Mouse (Mus musculus) lung, embryonic 14.5 days (tissue): ENCODE data around the gene 8030474K03Rik. TPM values are rescaled to one million over a fixed set of nuclear protein-coding genes. Genes with fewer than 3 reads are reported as not detected.

ENCODE experiments used
- ATAC-seq: fragments of 200-750 bp; cut with Nextera tagmentation; 2 replicates; pipeline ENCODE4 v1.8.0; 2017; ENCODE audit warnings: mild to moderate bottlenecking, moderate TSS enrichment, moderate library complexity; ENCODE audit not compliant: insufficient read depth
- DNase-seq: peaks from one replicate; pipeline ENCODE4 v3.0.0-alpha.2; 2015
- H3K27ac ChIP-seq: fragments of 300-500 bp; sonication (generic); 2 replicates; pipeline ENCODE4 v1.5.1; 2014; ENCODE audit warnings: low read depth, mild to moderate bottlenecking, moderate library complexity
- H3K27me3 ChIP-seq: fragments of 300-500 bp; sonication (generic); 2 replicates; pipeline ENCODE4 v1.6.1; 2014; ENCODE audit warnings: low read length, control low read depth; ENCODE audit not compliant: insufficient read depth
- H3K36me3 ChIP-seq: fragments of 300-500 bp; sonication (generic); 2 replicates; pipeline ENCODE4 v1.6.1; 2014; ENCODE audit warnings: control low read depth; ENCODE audit not compliant: insufficient read depth
- H3K4me1 ChIP-seq: fragments of 300-500 bp; sonication (generic); 2 replicates; pipeline ENCODE4 v1.6.1; 2014; ENCODE audit warnings: antibody characterized with exemption, control low read depth; ENCODE audit not compliant: insufficient read depth
- H3K4me2 ChIP-seq: fragments of 300-500 bp; sonication (generic); 2 replicates; pipeline ENCODE4 v1.6.1; 2014; ENCODE audit warnings: mild to moderate bottlenecking
- H3K4me3 ChIP-seq: fragments of 300-500 bp; sonication (generic); 2 replicates; pipeline ENCODE4 v1.5.1; 2014; ENCODE audit warnings: low read depth, low read length
- H3K9ac ChIP-seq: fragments of 300-500 bp; sonication (generic); 2 replicates; pipeline ENCODE4 v1.6.1; 2014
- H3K9me3 ChIP-seq: fragments of 300-500 bp; sonication (generic); 2 replicates; pipeline ENCODE4 v1.6.1; 2016; ENCODE audit warnings: low read depth, low read length, control low read depth
- CTCF ChIP-seq: IDR thresholded peaks from 2 replicates; pipeline ENCODE4 v1.5.1; 2016; ENCODE audit warnings: antibody characterized with exemption, low read depth
- WGBS: fragments of 180-500 bp; shearing (Covaris S2); extraction: QIAGEN DNeasy Blood & Tissue Kit; methylation state at CpG from one replicate; pipeline ENCODE4 v1.1.7; 2014; 5-methylcytosine and 5-hydroxymethylcytosine counted together
- polyA plus RNA-seq: library from polyadenylated mRNA; unstranded; fragments of >200 nt; fragmentation: Nextera tagmentation; extraction: Ambion mirVana; gene quantifications from 2 replicates; pipeline ENCODE4 v1.2.1, GENCODE M21; 2014

The 8030474K03Rik gene
- not detected in 2 replicates for polyA plus RNA-seq

DNA sequence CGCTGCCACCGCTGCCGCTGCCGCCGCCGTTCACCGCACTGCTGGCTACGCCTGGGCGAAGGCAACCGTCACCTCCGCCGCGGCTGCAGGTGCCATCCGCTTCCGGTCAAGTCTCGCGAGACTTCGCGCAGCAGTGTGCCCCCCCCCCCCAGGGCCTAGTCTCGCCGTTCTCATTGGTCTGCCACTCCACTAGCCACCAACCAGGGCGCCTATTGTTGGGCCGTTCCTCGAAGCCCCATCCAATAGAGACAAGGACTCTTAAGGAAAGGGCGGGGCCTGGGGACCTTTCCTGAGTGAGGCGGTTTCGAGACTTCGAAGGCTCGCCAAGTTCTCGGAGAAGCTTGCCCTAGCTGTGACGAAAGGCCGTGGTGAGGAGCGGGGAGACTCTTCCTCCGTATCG, at the start of gene 8030474K03Rik, which contains the start of gene Gm4779:
8030474K03Rik (plus strand) TSS at position 315 of the 400 bp plus-strand sequence.
Gm4779 (minus strand) TSS at position 82 of the 400 bp plus-strand sequence.
- Histone ChIP-seq H3K4me1 (no peaks in the 10 kb centered on the region), H3K9me3 (no peaks in the 10 kb centered on the region; the same call in 1 of the 2 replicates), H3K36me3 (no peaks in the 10 kb centered on the region), H3K27me3 (no peaks in the 10 kb centered on the region), H3K4me3 (no peak within 1 kb of the TSS), H3K4me2 (no peak within 1 kb of the TSS), H3K27ac (no peak within 1 kb of the TSS), H3K9ac (no peak within 1 kb of the TSS)
- DNase-seq (no peak), ATAC-seq (no peak)
- 89% methylated on average over 32 of the region's 35 CpGs for WGBS
- TF ChIP-seq CTCF, result no peak

DNA sequence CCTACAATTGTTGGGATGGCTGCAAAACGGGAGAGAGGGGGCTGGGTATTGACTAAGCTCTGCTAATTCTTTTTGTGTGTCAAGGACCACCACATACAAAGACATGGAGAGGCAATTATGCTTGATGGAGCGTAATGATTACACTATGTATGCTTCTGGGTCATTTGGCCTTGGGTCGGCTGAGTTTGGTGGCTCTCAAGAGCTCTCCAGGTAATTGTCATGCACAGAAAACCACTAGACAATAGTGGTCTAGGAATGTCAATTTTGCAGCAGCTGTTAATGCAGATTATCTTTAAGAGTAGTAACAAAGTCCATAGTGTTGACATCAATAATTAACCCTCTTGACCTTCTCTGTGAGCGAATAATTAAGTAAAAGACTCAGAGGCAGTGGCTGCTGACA, 44.3 kb upstream of the 8030474K03Rik start:
- Histone ChIP-seq H3K9me3 (no peaks in the 10 kb centered on the region), H3K27me3 (no peaks in the 10 kb centered on the region), H3K9ac (no peak overlapping the region), H3K36me3 (no peaks in the 10 kb centered on the region), H3K4me3 (no peak overlapping the region), H3K27ac (no peak overlapping the region), H3K4me1 (no peaks in the 10 kb centered on the region), H3K4me2 (no peak overlapping the region)
- WGBS, result 63% methylated on average over 4 of the region's 4 CpGs
- DNase-seq (no peak), ATAC-seq (no peak)
- TF ChIP-seq CTCF, result no peak

- 39% methylated on average over 5 of the region's 5 CpGs for WGBS
These were observed 40.0 kb upstream of the 8030474K03Rik start for GRCm38 (mm10) chrX:101754478-101754877.

GRCm38 (mm10) chrX:101764621-101765020, 29.8 kb upstream of the 8030474K03Rik start:
- H3K4me1 ChIP-seq, result no peaks in the 10 kb centered on the region
- no peak for DNase-seq
- H3K4me3 ChIP-seq, result no peak overlapping the region
- TF ChIP-seq CTCF, result no peak
- 57% methylated on average over 5 of the region's 5 CpGs for WGBS
- no peaks in the 10 kb centered on the region for H3K9me3 ChIP-seq
- no peaks in the 10 kb centered on the region for H3K27me3 ChIP-seq
- H3K4me2 ChIP-seq, result no peak overlapping the region
- H3K27ac ChIP-seq, result no peak overlapping the region
- no peak overlapping the region for H3K9ac ChIP-seq
- H3K36me3 ChIP-seq, result no peaks in the 10 kb centered on the region
- no peak for ATAC-seq

More at GRCm38 (mm10) chrX:101754478-101754877, 40.0 kb upstream of the 8030474K03Rik start:
- H3K4me1 ChIP-seq, result no peaks in the 10 kb centered on the region
- H3K27ac ChIP-seq, result no peak overlapping the region
- no peak overlapping the region for H3K4me2 ChIP-seq
- no peaks in the 10 kb centered on the region for H3K36me3 ChIP-seq
- TF ChIP-seq CTCF, result no peak
- DNase-seq (peak; percentile 32), ATAC-seq (no peak)
- no peak overlapping the region for H3K4me3 ChIP-seq
- no peaks in the 10 kb centered on the region for H3K27me3 ChIP-seq
- H3K9ac ChIP-seq, result no peak overlapping the region
- no peaks in the 10 kb centered on the region for H3K9me3 ChIP-seq

GRCm38 (mm10) chrX:101765111-101765510, 29.3 kb upstream of the 8030474K03Rik start:
- no peaks in the 10 kb centered on the region for H3K4me1 ChIP-seq
- ATAC-seq (no peak), DNase-seq (no peak)
- no peaks in the 10 kb centered on the region for H3K36me3 ChIP-seq
- no peak overlapping the region for H3K4me2 ChIP-seq
- no peak overlapping the region for H3K4me3 ChIP-seq
- H3K27ac ChIP-seq, result no peak overlapping the region
- no peak overlapping the region for H3K9ac ChIP-seq
- H3K27me3 ChIP-seq, result no peaks in the 10 kb centered on the region
- H3K9me3 ChIP-seq, result no peaks in the 10 kb centered on the region
- 71% methylated on average over 4 of the region's 4 CpGs for WGBS
- TF ChIP-seq CTCF, result no peak

- H3K9me3 ChIP-seq, result no peaks in the 10 kb centered on the region
- no peaks in the 10 kb centered on the region for H3K36me3 ChIP-seq
- no peak overlapping the region for H3K4me3 ChIP-seq
- H3K27ac ChIP-seq, result no peak overlapping the region
- no peak overlapping the region for H3K9ac ChIP-seq
- no peaks in the 10 kb centered on the region for H3K27me3 ChIP-seq
- no peak for DNase-seq
- WGBS, result 30% methylated on average over 7 of the region's 7 CpGs
- no peak overlapping the region for H3K4me2 ChIP-seq
- no peaks in the 10 kb centered on the region for H3K4me1 ChIP-seq
- TF ChIP-seq CTCF, result no peak
- ATAC-seq, result no peak
These were observed 27.2 kb upstream of the 8030474K03Rik start for GRCm38 (mm10) chrX:101767280-101767679.

- H3K4me2 ChIP-seq, result no peak overlapping the region
- DNase-seq, result no peak
- no peaks in the 10 kb centered on the region for H3K4me1 ChIP-seq
- H3K4me3 ChIP-seq, result no peak overlapping the region
- 50% methylated on average over 2 of the region's 2 CpGs for WGBS
- no peaks in the 10 kb centered on the region for H3K27me3 ChIP-seq
- no peaks in the 10 kb centered on the region for H3K36me3 ChIP-seq
- no peak overlapping the region for H3K9ac ChIP-seq
- no peaks in the 10 kb centered on the region for H3K9me3 ChIP-seq
- no peak overlapping the region for H3K27ac ChIP-seq
- no peak for TF ChIP-seq CTCF
- no peak for ATAC-seq
These were observed 25.0 kb upstream of the 8030474K03Rik start for GRCm38 (mm10) chrX:101769478-101769877.

- no peak overlapping the region for H3K9ac ChIP-seq
- 44% methylated on average over 3 of the region's 3 CpGs for WGBS
- no peaks in the 10 kb centered on the region for H3K36me3 ChIP-seq
- no peak overlapping the region for H3K27ac ChIP-seq
- no peaks in the 10 kb centered on the region for H3K9me3 ChIP-seq
- no peak for TF ChIP-seq CTCF
- no peaks in the 10 kb centered on the region for H3K27me3 ChIP-seq
- no peaks in the 10 kb centered on the region for H3K4me1 ChIP-seq
- H3K4me2 ChIP-seq, result no peak overlapping the region
- no peak for DNase-seq
- ATAC-seq, result no peak
- no peak overlapping the region for H3K4me3 ChIP-seq
These were observed 24.1 kb upstream of the 8030474K03Rik start for GRCm38 (mm10) chrX:101770307-101770706.
